Mouse (Mus musculus) midbrain, embryonic 16.5 days (tissue): ENCODE measurements around the gene Sh3d19. TPM values are rescaled to one million over a fixed set of nuclear protein-coding genes. Genes with fewer than 3 reads are reported as not detected.

Experiments
- ATAC-seq: fragments of 200-750 bp; cut with Nextera tagmentation; 2 replicates; pipeline ENCODE4 v1.8.0; 2017; ENCODE audit warnings: moderate TSS enrichment
- H3K27ac ChIP-seq: fragments of 300-500 bp; sonication (generic); 2 replicates; pipeline ENCODE4 v1.5.1; 2014; ENCODE audit warnings: mild to moderate bottlenecking, low read length, mixed read lengths
- H3K27me3 ChIP-seq: fragments of 300-500 bp; sonication (generic); 2 replicates; pipeline ENCODE4 v1.6.1; 2014; ENCODE audit warnings: low read depth, low read length, mixed read lengths; ENCODE audit not compliant: control insufficient read depth, insufficient read depth
- H3K36me3 ChIP-seq: fragments of 300-500 bp; sonication (generic); 2 replicates; pipeline ENCODE4 v1.6.1; 2014; ENCODE audit warnings: mild to moderate bottlenecking, low read length, moderate library complexity, mixed read lengths; ENCODE audit not compliant: control insufficient read depth, insufficient read depth
- H3K4me1 ChIP-seq: fragments of 300-500 bp; sonication (generic); 2 replicates; pipeline ENCODE4 v1.6.1; 2014; ENCODE audit warnings: mild to moderate bottlenecking, low read length, mixed read lengths; ENCODE audit not compliant: control insufficient read depth, insufficient read depth
- H3K4me2 ChIP-seq: fragments of 300-500 bp; sonication (generic); 2 replicates; pipeline ENCODE4 v1.6.1; 2014; ENCODE audit warnings: mild to moderate bottlenecking, low read length, mixed read lengths
- H3K4me3 ChIP-seq: fragments of 300-500 bp; sonication (generic); 2 replicates; pipeline ENCODE4 v1.5.1; 2014; ENCODE audit warnings: low read depth, mild to moderate bottlenecking, low read length, moderate library complexity, mixed read lengths
- H3K9ac ChIP-seq: fragments of 300-500 bp; sonication (generic); 2 replicates; pipeline ENCODE4 v1.6.1; 2014; ENCODE audit warnings: low read depth, low read length, mixed read lengths
- H3K9me3 ChIP-seq: fragments of 300-500 bp; sonication (generic); replicated peaks from 2 replicates; pipeline ENCODE4 v1.6.1; 2014; ENCODE audit warnings: mild to moderate bottlenecking, low read length, mixed read lengths; ENCODE audit not compliant: control insufficient read depth, poor library complexity, severe bottlenecking
- WGBS: fragments of 180-500 bp; shearing (Covaris S2); extraction: QIAGEN DNeasy Blood & Tissue Kit; methylation state at CpG from one replicate; pipeline ENCODE4 v1.1.7; 2014; 5-methylcytosine and 5-hydroxymethylcytosine counted together
- polyA plus RNA-seq: library from polyadenylated mRNA; unstranded; fragments of >200 nt; fragmentation: Nextera tagmentation; extraction: Ambion mirVana; gene quantifications from 2 replicates; pipeline ENCODE4 v1.2.1, GENCODE M21; 2015

The Sh3d19 gene
- polyA plus RNA-seq, 1 experiment from 2014 or later, result 15.6 TPM

- ATAC-seq, result no peak
- Histone ChIP-seq H3K4me1 (no peaks in the 10 kb centered on the region), H3K4me2 (no peak overlapping the region), H3K27ac (no peak overlapping the region), H3K9ac (no peak overlapping the region), H3K4me3 (no peak overlapping the region), H3K9me3 (no peaks in the 10 kb centered on the region), H3K36me3 (no peaks in the 10 kb centered on the region), H3K27me3 (no peaks in the 10 kb centered on the region)
- WGBS, result 70% methylated on average over 4 of the region's 4 CpGs
Measured at GRCm38 (mm10) chr3:86030566-86030965, 59.7 kb downstream of the Sh3d19 start.

- Histone ChIP-seq H3K27me3 (no peaks in the 10 kb centered on the region), H3K4me3 (no peak overlapping the region), H3K9ac (no peak overlapping the region), H3K4me2 (no peak overlapping the region), H3K4me1 (peaks cover 1% of the 10 kb centered on the region), H3K27ac (no peak overlapping the region), H3K9me3 (no peaks in the 10 kb centered on the region), H3K36me3 (no peaks in the 10 kb centered on the region)
- 86% methylated on average over 9 of the region's 9 CpGs for WGBS
- no peak for ATAC-seq
Measured at GRCm38 (mm10) chr3:86033455-86034090, 62.7 kb downstream of the Sh3d19 start.

- ATAC-seq, result no peak
- Histone ChIP-seq H3K9me3 (no peaks in the 10 kb centered on the region), H3K36me3 (no peaks in the 10 kb centered on the region), H3K27me3 (no peaks in the 10 kb centered on the region), H3K9ac (no peak overlapping the region), H3K27ac (no peak overlapping the region), H3K4me3 (no peak overlapping the region), H3K4me2 (no peak overlapping the region), H3K4me1 (peaks cover 11% of the 10 kb centered on the region)
- 89% methylated on average over 9 of the region's 9 CpGs for WGBS
Measured at GRCm38 (mm10) chr3:86037926-86038484, 67.1 kb downstream of the Sh3d19 start.

- no peak for ATAC-seq
- Histone ChIP-seq H3K4me1 (peaks cover 11% of the 10 kb centered on the region), H3K27ac (peak overlapping the region; percentile 28; the same call in 1 of the 2 replicates)
Measured at GRCm38 (mm10) chr3:86038648-86039047, 67.7 kb downstream of the Sh3d19 start.

DNA sequence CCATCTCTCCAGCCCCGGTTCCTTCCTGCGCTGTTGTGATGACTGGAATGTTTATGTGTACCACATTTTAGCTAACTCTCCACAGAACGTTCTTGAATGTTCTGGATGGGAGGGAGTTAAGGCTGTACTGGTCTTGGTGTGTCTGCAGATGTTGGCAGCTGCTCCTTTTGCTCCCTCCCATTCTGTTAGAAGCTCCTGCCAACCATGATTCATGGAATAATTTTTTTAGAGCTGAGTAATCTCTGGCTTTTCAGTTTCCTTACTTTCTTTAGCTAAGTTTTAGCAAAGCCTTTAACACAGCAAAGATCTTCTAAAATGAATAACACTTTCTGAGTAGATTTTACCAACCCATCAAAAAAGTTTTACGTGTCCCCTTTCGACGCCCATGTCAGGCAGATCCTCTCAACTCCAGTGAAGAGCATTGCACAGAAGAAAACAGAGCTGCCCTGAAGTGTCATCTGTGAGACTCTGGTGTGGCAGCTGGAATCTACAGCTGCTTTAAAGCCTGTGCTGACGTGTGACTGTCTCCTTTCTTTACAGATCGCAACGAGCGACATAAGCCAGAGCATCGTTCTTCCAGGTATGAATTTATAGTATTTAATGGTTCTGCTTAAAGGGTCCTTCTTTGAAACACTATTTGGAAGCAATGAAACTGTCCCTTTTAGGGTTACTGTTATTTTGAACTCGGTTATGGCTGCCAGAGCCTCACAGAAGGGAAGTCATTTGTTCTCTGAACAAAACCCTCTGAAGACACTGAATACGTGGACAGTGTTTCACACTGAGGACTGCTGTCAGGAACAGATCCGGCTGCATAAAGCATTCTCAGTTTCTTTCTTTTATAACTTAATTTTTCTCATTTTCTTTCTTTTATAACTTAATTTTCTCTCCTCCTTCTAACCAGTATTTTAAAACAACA, 69.6 kb downstream of the Sh3d19 start:
- WGBS, result 68% methylated on average over 14 of the region's 14 CpGs
- Histone ChIP-seq H3K9me3 (no peaks in the 10 kb centered on the region), H3K4me2 (no peak overlapping the region), H3K9ac (no peak overlapping the region), H3K4me3 (no peak overlapping the region), H3K36me3 (no peaks in the 10 kb centered on the region), H3K27me3 (no peaks in the 10 kb centered on the region), H3K4me1 (peaks cover 11% of the 10 kb centered on the region), H3K27ac (no peak overlapping the region)
- ATAC-seq, result no peak

More at GRCm38 (mm10) chr3:86038648-86039047, 67.7 kb downstream of the Sh3d19 start:
- Histone ChIP-seq H3K9me3 (no peaks in the 10 kb centered on the region), H3K9ac (0 out of 2 replicates have a peak overlapping the region, but pooled peaks have one; percentile 11), H3K27me3 (no peaks in the 10 kb centered on the region), H3K36me3 (no peaks in the 10 kb centered on the region), H3K4me3 (no peak overlapping the region), H3K4me2 (no peak overlapping the region)
- WGBS, result 54% methylated on average over 3 of the region's 3 CpGs

DNA sequence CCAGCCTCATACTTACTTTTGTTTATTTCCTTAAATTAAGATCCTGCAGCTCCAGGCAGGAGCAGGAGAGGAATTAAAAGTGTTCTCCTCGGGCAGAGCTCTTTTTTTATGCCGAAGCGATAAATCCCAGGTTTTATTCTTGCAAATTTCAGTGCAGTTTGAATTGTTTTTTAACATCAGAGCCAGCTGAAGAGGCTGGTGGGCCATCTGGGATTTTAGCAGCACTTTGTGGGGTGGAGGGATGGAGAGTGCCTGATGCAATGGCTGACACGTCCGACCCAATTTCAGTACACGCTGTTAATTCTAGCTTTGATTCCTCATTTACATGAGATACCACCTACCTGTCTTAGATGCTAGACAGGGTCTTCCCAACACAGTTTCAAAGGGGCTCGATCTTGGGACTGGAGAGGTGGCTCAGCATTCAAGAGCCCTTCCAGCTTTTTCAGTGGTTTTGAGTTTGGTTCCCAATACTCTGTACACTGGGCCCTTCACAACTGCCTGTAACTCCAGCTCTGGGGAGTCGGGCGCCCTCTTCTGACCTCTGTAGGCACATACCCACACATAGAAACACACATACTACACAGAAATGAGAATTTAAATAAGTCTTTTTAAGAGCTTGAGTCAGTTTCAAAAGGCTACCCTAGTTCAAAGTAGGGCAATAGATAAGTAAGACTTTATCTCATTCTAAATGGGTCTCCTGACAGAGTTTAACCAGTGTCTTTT, 76.9 kb downstream of the Sh3d19 start:
- H3K27me3 ChIP-seq, result no peaks in the 10 kb centered on the region
- peaks cover 4% of the 10 kb centered on the region; the same call in 1 of the 2 replicates for H3K36me3 ChIP-seq
- 93% methylated on average over 9 of the region's 9 CpGs for WGBS
- no peak overlapping the region for H3K4me2 ChIP-seq
- no peak overlapping the region for H3K27ac ChIP-seq
- no peak overlapping the region for H3K9ac ChIP-seq
- H3K4me1 ChIP-seq, result no peaks in the 10 kb centered on the region
- no peak for ATAC-seq
- H3K4me3 ChIP-seq, result no peak overlapping the region
- H3K9me3 ChIP-seq, result no peaks in the 10 kb centered on the region

DNA sequence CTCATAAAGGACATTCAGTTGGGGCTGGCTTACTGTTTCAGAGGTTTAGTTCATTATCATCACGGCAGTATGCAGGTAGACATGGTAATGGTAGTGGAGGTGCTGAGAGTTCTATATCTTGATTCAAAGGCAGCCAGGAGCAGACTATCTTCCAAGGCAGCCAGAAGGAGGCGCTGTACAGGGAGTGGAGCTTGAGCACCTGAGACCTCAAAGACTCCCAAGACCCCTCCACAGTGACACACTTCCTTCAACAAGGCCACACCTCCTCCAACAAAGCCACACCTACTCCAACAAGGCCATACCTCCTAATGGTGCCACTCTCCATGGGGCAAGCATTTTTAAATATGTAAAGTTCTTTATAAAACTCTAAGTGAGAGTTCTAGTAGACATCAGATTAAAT, 78.1 kb downstream of the Sh3d19 start:
- H3K9ac ChIP-seq, result no peak overlapping the region
- WGBS, result 95% methylated on average over 2 of the region's 2 CpGs
- no peak for ATAC-seq

DNA sequence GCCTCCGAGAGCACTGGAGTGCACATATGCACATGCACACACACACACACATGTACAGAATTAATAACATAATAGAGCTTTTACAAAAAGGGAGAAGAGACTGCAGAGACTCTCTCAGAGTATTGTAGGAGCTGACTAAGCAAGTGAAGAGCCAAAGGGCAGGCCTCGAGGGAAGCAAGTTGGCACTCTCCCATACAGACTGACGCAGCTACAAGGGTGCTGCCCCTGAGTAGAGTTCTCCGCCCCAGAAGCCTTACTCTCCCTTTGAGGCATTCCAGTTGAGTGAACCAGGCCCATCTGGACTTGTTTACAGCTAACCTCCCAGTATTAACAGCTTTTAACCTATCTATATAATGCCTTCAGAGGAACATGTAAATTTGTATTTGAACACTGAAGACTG, 85.8 kb downstream of the Sh3d19 start:
- Histone ChIP-seq H3K27ac (no peak overlapping the region), H3K9ac (no peak overlapping the region), H3K4me1 (0 out of 2 replicates have a peak, but pooled peaks cover 2% of the 10 kb centered on the region), H3K36me3 (no peaks in the 10 kb centered on the region), H3K4me3 (no peak overlapping the region), H3K4me2 (no peak overlapping the region), H3K27me3 (no peaks in the 10 kb centered on the region), H3K9me3 (no peaks in the 10 kb centered on the region)
- ATAC-seq, result no peak
- WGBS, result 71% methylated on average over 4 of the region's 4 CpGs

More for the DNA sequence above, 78.1 kb downstream of the Sh3d19 start:
- H3K4me1 ChIP-seq, result no peaks in the 10 kb centered on the region
- no peak overlapping the region for H3K27ac ChIP-seq
- H3K4me2 ChIP-seq, result no peak overlapping the region
- no peak overlapping the region for H3K4me3 ChIP-seq
- no peaks in the 10 kb centered on the region for H3K27me3 ChIP-seq
- peaks cover 4% of the 10 kb centered on the region; the same call in 1 of the 2 replicates for H3K36me3 ChIP-seq
- H3K9me3 ChIP-seq, result no peaks in the 10 kb centered on the region
